Mouse (Mus musculus) liver, adult (tissue): ENCODE data around the gene Timm29.

ENCODE experiments used
- GATA4 ChIP-seq: IDR thresholded peaks from 2 replicates; pipeline ENCODE4 v1.6.1; 2014; ENCODE audit warnings: mild to moderate bottlenecking, low read length; ENCODE audit not compliant: insufficient replicate concordance

The Timm29 gene

GRCm38 (mm10) chr9:21566538-21566937, 26.0 kb upstream of the Timm29 start:
- no peak for TF ChIP-seq GATA4

DNA sequence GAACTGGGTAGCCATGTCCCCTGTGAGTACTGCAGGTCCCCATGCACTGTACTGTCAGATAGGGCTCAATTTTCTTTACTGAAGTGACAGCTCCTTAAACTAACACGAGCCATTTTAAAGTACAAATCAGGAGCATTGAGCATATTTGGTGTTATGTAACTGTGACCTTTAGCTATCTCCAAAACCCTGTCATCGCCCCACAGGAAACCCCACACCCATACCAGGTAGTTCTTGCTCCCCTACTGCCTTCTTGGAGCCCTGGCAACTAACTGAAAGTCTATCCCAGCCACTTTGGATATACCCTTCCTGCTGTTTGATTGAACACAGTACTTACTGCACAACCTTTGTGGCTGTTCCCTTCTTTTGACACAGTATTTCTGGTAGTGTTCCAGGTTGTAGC, 25.5 kb upstream of the Timm29 start:
- TF ChIP-seq GATA4, result no peak

GRCm38 (mm10) chr9:21568657-21569255, 23.8 kb upstream of the Timm29 start:
- no peak for TF ChIP-seq GATA4

DNA sequence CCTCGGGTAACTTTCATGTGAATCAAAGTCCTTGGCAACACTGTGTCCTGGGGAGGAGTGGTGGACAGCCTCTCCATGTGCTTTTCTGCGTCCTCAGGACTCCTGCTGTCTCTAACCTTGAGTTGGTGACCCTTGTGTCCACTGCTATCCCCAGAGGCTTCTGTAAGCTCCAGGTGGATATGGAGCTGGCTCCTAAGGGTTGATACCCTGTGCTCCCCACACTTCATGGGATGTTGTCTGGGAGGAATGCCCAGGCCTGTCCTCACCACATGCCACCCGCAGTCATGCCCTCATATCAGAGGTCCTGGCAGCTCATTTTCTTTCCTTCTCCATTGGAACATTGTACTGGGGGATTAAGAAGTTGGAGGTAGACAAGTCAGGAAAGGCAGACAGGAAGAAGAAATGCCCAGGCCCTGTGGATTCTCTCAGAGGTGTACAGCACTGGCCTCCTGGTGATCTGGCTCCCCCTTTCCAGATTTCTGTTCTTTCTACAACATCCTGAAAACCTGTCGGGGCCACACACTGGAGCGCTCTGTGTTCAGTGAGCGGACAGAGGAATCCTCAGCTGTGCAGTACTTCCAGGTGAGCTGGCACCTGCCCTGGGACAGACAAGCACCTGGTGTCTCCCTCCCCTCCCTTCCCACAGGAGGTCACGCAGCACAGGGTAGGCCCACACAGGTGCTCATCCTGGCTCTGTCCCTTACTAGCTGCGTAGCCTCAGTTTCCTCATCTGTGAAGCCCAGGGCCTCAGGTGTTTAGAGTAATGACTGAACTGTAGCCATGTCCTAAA, 18.3 kb upstream of the Timm29 start:
- TF ChIP-seq GATA4, result no peak

DNA sequence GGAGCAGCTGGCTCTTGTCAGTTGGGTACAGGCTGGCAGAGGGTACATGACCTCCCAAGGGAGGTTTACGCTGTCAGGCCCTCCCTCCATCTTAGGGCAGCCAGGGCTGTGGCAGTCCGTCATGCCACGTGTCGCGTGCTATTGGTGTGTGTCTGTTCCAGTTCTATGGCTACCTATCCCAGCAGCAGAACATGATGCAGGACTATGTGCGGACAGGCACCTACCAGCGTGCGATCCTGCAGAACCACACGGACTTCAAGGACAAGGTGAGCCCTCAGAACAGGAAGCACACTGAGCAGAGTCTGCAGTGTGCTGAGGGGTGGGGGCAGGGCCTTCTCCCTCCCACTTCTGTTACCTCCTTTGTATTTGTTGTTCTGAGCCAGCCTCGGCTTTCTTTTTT, 17.3 kb upstream of the Timm29 start:
- no peak for TF ChIP-seq GATA4

DNA sequence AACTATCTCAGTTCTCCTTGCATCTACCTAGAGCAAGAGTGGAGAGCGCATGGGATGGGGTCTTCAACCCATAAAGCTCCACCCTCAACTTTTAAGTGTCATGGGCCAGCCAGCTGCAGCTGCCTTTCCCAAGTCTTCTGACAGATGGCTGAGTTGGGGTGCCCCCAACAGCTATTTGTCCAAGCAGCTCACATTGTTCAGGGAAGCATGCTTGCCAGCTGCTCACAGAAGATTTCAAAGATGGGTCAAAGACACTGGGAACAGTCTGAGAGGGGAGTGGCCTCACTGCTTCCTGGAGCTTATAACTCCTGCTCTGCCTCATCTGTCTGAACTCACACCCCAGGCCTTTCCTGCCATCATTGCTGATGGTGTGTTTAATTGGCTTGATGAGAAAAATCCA, 16.2 kb upstream of the Timm29 start:
- TF ChIP-seq GATA4, result no peak

DNA sequence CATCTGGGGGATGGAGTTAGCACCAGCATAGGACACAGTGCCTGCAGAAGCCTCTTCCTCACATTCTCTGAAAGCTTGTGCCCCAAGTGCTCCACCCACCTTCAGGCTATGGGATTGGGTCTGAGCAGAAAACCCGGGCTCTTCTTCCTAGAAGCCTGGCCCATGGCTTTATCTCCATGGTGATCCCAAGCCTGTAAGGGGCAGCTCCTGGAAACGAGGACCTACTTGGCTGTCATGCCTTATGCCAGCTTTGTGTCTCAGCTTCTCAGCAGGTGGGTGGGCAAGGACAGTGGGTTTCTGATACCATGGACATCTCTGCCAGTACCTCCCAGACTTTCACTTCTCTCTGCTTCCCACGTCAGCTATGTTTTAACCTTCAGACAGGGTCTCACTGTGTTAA, 14.3 kb upstream of the Timm29 start:
- no peak for TF ChIP-seq GATA4

- no peak for TF ChIP-seq GATA4
Observed at GRCm38 (mm10) chr9:21585401-21585800, 7.1 kb upstream of the Timm29 start.

DNA sequence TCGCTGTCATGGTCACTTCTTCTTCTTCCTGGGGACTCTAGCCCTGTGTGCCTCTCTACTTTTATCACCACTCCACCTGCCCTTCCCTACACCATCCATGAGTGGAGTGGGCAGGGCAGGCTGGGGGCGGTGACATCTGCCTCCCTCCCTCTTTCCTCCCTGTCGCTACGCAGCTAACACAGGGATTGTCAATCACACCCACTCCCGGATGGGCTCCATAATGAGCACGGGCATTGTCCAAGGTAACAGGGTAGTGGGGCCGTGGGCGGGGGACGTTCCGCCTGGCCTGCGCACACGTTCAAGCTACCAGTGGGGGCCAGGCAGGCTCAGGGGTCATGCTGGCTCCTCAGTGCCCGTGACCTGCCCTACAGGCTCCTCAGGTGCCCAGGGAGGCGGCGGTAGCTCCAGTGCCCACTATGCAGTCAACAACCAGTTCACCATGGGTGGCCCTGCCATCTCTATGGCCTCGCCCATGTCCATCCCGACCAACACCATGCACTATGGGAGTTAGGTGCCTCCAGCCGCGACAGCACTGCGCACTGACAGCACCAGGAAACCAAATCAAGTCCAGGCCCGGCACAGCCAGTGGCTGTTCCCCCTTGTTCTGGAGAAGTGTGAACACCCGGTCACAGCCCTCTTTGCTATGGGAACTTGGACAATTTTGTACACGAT, 4.7 kb upstream of the Timm29 start:
- no peak for TF ChIP-seq GATA4

GRCm38 (mm10) chr9:21588350-21588749, 4.2 kb upstream of the Timm29 start:
- TF ChIP-seq GATA4, result no peak

- no peak for TF ChIP-seq GATA4
Observed at GRCm38 (mm10) chr9:21589538-21589937, 3.0 kb upstream of the Timm29 start.

DNA sequence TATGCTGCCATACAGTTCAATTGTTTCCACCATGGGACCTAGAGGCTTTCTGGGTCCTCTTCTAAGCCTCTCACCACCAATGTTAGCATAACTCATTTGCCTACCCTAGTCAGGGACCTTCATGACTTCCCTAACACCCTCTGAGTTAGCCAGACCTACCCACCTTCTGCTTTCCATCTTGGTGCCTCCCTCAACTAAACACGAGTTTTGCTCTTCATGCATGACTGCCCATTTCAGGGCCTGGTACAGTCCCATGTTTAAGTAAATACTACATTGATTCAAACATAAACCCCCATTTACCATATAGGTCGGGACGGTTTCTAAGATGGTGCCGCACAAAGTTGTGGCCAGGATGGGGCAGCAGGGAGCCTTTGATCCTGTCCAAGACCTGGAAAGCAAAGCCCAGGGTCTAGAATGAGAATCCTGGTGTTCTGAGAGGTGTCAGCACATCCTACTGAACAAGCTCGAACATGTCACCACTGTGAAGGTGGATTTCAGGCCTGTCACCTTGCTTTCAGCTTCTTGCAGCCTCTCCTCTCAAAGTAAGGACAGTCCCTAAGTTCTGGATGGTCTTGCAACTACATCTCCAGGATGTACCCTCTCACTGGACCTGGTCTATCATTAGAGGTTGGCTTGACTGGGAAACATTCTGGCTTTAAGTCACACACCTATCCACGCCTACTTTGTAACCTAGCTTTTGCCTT, 1.2 kb upstream of the Timm29 start:
- no peak for TF ChIP-seq GATA4

DNA sequence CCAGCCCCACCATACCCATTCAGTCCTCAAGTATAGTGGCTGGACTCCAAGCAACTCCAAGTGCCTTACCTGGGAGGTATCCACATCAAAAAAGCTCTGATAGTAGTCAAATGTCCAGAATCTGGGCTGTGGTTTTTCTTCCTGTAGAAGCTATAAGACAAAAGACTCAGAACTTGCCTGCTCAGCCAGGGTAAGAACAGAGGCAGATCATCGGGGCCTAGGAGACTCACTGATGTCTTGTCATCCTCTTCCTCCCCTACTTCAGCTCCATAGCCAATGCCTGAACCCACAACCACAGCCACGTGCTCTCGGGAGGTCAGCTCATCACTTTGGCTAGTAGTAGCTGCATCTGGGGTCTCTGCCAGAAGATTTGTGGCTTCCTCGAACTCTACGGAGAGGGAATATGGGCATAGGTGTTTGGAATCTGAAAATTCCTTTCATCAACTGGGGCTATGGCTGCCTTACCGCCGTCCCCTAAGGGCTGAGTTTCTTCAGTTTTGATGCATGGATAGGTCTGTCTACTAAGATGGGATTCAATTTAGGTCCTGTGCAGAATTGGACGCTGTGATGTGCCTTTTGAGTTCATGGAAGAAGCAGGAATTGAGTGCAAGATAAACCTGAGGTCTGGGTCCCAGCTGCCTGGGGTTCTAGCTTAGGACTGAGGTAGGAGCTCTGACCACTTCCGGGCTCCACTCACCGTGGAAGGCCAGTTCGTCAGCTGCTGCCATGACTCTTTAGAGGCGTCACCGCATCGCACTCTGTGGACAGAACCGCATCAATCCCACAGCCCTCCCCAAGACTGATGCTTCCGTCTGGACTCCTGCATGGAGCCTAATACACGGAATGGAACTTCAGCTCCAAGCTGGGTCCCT, 455 bp upstream of the Timm29 start:
- TF ChIP-seq GATA4, result no peak

GRCm38 (mm10) chr9:21593122-21593721, 700 bp downstream of the Timm29 start:
- TF ChIP-seq GATA4, result no peak

GRCm38 (mm10) chr9:21594838-21595237, 2.3 kb downstream of the Timm29 start:
- TF ChIP-seq GATA4, result no peak

DNA sequence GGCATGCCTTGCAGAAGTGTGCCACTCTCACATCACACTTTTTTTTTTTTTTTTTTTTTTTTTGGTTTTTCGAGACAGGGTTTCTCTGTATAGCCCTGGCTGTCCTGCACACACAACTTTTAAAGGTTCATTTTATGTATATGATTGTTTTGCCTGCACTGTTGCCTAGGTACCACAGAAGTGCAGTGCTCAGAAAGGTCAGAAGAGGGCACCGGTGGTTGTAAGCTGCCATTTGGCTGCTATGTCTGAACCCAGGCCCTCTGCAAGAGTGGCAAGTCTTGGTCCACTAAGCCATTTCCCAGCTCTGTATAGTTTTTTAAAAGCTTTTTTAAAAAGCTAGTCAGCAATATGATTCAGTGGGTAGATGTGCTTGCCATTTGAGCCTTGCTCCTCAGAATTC, 5.7 kb downstream of the Timm29 start:
- no peak for TF ChIP-seq GATA4
